Mouse (Mus musculus): ENCODE measurements at regions not wholly inside any gene's neighbourhood (a gene's known extent, or its start where the extent isn't known, plus 50 kb on each side); places are given as distances from the start of the nearest gene placed in this dataset.
A peak's percentile ranks its signal among the peaks of the same experiment; 100 is the strongest.

DNA sequence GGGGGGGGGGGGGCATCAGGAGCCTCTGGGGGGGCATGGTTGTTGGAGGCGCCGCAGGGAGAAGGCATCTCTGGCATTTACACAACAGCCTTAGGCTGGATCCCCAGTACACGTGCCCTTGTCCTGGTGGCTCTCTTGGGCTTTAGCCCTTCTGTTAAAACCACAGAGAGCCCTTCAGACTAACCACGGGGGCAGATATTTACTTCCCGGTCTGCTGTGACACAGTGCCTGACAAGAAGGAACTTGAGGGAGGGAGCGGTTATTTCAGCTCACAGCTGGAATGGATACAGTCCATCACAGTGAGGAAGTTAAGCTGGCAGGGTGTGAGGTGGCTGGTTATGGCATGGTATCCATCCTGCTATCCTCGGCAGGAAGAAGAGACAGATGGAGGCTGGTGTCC, 71.0 kb upstream of the Gm11733 start:
- no peak overlapping the region for H3K4me2 ChIP-seq
- WGBS (ENCODE audit: insufficient replicate concordance): 11% methylated on average over 7 of the region's 7 CpGs
- H3K9me3 ChIP-seq (replicated peaks): no peaks in the 10 kb centered on the region
- peaks cover 92% of the 10 kb centered on the region for H3K27me3 ChIP-seq
- no peak overlapping the region for H3K27ac ChIP-seq (replicated peaks)
- H3K4me1 ChIP-seq (replicated peaks): peaks cover 26% of the 10 kb centered on the region
- no peaks in the 10 kb centered on the region for H3K36me3 ChIP-seq (replicated peaks)
- H3K4me3 ChIP-seq (replicated peaks): no peak overlapping the region
- H3K9ac ChIP-seq: no peak overlapping the region
- no peak for ATAC-seq (ENCODE audit: insufficient read depth)

DNA sequence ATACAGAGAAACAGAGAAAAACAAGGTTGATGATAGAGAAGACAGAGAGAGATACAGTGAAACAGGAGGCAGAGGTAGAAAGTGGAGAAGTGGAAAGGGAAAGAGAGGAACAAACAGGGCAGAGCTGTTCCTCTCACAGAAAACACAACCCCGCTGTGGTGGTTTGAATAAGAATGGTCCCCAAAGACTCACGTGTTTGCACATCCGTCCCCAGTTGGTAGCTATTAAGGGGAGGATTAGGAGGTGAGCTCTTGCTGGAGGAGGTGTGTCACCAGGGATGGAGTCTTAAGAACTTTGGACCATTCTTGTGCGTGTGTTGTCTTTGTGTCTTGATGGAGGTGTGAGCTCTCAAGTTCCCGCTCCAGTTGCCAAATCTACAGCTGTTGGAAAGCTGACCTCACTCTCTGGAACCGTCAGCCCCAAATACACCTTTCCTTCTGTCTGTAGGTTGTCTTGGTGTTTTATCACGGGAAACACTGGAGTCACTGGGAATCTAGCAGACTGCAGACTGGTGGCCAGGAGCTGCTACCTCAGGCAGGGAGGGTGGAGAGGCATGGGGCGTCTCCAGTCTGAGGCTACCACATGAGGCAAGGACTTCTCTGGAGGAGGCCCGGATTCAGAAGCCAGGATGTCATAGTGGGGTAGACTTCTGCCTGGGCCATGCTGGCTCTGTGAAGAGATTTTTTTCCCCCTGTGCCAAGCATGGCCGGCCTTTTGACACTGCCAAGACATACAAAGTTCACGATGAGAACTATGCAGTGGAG, 70.0 kb upstream of the Gm11733 start:
- ATAC-seq (ENCODE audit: insufficient read depth): no peak
- 12% methylated on average over 11 of the region's 11 CpGs for WGBS (ENCODE audit: insufficient replicate concordance)
- Histone ChIP-seq H3K9ac (no peak overlapping the region), H3K27ac (replicated peaks) (no peak overlapping the region), H3K4me1 (replicated peaks) (peaks cover 21% of the 10 kb centered on the region), H3K4me3 (replicated peaks) (no peak overlapping the region), H3K36me3 (replicated peaks) (no peaks in the 10 kb centered on the region), H3K9me3 (replicated peaks) (no peaks in the 10 kb centered on the region), H3K4me2 (no peak overlapping the region), H3K27me3 (peaks cover 82% of the 10 kb centered on the region)

DNA sequence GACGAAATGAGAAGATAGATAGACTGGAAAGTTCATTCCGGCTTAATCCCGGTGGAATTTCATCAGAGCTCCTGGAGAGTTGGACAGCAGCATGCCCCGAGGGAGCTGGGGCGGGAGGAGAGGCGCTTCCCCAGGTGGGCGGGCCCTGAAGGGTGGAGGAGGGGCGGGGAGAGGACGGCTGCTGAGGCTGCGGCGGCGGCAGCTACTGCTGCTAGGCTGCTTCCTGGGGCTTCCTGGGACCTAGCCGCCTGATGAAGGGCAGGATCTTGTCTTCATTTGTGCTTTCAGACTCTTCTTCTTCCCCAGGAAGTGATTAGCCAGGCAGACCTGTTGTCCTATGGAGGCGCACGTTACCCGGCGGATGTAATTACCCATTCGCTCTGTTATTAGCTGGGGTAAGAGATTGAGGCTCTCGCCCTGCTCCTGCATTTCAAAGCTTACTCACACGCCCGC, 69.3 kb upstream of the Gm11733 start:
- Histone ChIP-seq H3K4me3 (replicated peaks) (peak overlapping the region; percentile 14), H3K4me2 (peak overlapping the region; percentile 50), H3K27me3 (peaks cover 74% of the 10 kb centered on the region), H3K9ac (no peak overlapping the region), H3K9me3 (replicated peaks) (no peaks in the 10 kb centered on the region), H3K4me1 (replicated peaks) (peaks cover 21% of the 10 kb centered on the region), H3K27ac (replicated peaks) (no peak overlapping the region), H3K36me3 (replicated peaks) (no peaks in the 10 kb centered on the region)
- under 1% methylated on average over 20 of the region's 21 CpGs for WGBS (ENCODE audit: insufficient replicate concordance)
- no peak for ATAC-seq (ENCODE audit: insufficient read depth)

DNA sequence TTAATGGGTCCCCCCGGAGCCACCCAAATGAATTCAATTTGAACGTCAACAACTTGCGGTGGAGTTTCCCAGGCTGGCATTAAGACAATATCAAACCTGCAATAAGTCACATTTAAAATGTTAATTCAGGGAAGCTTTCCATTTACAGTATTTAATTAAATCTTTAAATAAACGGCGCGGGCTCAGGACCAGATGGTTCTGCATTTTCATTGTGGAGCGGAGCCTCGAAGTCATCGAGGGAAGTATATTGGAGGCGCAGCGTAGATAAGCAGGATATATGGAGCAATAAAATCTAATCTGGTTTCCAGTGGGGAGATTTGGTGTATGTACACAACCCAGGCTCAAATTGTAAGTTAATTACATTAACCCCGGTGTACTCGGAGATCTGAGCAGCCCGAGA, 68.7 kb upstream of the Gm11733 start:
- WGBS (ENCODE audit: insufficient replicate concordance): 5% methylated on average over 14 of the region's 14 CpGs
- Histone ChIP-seq H3K27me3 (peaks cover 68% of the 10 kb centered on the region), H3K4me3 (replicated peaks) (no peak overlapping the region)

DNA sequence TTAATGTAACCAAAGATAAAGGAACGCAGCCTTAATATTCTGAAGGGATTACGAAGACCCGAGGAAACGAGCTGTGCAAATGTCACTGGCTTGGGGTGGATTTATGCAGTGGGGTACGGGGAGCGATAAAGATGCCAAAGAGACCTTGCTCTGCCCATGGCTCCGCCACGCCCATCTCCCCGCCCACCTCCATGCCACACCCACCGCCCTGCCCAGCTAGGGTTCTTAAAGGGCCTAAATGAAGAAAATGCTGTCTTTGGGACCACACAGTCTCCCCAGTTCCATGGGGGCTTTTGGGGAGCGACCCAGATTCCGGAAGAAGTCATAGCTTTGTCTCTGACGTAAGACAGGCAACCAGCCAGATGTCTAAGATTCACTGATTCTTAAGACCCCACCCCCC, 68.2 kb upstream of the Gm11733 start:
- H3K27ac ChIP-seq (replicated peaks): no peak overlapping the region
- 7% methylated on average over 13 of the region's 13 CpGs for WGBS (ENCODE audit: insufficient replicate concordance)
- no peak overlapping the region for H3K4me3 ChIP-seq (replicated peaks)
- no peak overlapping the region for H3K9ac ChIP-seq
- no peaks in the 10 kb centered on the region for H3K9me3 ChIP-seq (replicated peaks)
- H3K4me2 ChIP-seq: no peak overlapping the region
- no peaks in the 10 kb centered on the region for H3K36me3 ChIP-seq (replicated peaks)
- H3K27me3 ChIP-seq: peaks cover 63% of the 10 kb centered on the region
- peaks cover 21% of the 10 kb centered on the region for H3K4me1 ChIP-seq (replicated peaks)
- no peak for ATAC-seq (ENCODE audit: insufficient read depth)

More for the DNA sequence above, 68.7 kb upstream of the Gm11733 start:
- Histone ChIP-seq H3K4me1 (replicated peaks) (peaks cover 21% of the 10 kb centered on the region), H3K9me3 (replicated peaks) (no peaks in the 10 kb centered on the region), H3K27ac (replicated peaks) (no peak overlapping the region), H3K4me2 (no peak overlapping the region), H3K9ac (no peak overlapping the region), H3K36me3 (replicated peaks) (no peaks in the 10 kb centered on the region)
- no peak for ATAC-seq (ENCODE audit: insufficient read depth)

DNA sequence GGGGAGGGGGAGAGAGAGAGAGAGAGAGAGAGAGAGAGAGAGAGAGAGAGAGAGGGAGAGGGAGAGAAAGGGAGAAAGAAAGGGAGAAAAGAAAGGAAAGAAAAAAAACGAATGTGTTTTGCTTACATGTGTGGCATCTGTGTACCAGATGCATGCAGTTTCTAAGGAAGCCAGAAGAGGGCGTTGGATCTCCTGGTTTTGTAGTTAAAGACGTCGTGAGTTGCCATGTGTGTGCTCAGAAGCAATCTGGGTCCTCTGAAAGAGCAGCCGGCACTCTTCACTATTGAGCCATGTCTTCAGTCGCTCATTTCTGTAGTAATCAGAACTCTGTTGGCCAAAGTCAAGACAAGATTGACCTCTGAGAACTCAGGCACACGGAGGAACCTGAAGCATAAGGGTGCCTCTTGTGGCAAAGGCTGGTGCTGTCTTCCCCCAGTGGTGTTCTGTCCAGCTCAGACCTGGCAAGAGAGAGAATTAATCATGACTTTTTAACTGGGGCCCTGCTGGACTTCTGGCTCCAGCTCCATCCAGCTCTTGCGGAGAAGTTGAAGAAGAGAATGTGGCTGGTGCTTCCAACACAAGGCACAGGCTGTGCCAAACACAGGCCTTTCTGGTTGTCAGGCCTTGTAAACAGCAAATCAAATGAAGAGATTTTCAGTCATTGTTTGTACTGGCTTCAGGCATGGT, 67.0 kb upstream of the Gm11733 start:
- H3K4me3 ChIP-seq (replicated peaks): no peak overlapping the region
- peaks cover 60% of the 10 kb centered on the region for H3K27me3 ChIP-seq
- H3K4me2 ChIP-seq: no peak overlapping the region
- H3K9me3 ChIP-seq (replicated peaks): no peaks in the 10 kb centered on the region
- peaks cover 21% of the 10 kb centered on the region for H3K4me1 ChIP-seq (replicated peaks)
- ATAC-seq (ENCODE audit: insufficient read depth): no peak
- no peaks in the 10 kb centered on the region for H3K36me3 ChIP-seq (replicated peaks)
- WGBS (ENCODE audit: insufficient replicate concordance): 42% methylated on average over 8 of the region's 8 CpGs
- no peak overlapping the region for H3K9ac ChIP-seq
- no peak overlapping the region for H3K27ac ChIP-seq (replicated peaks)

DNA sequence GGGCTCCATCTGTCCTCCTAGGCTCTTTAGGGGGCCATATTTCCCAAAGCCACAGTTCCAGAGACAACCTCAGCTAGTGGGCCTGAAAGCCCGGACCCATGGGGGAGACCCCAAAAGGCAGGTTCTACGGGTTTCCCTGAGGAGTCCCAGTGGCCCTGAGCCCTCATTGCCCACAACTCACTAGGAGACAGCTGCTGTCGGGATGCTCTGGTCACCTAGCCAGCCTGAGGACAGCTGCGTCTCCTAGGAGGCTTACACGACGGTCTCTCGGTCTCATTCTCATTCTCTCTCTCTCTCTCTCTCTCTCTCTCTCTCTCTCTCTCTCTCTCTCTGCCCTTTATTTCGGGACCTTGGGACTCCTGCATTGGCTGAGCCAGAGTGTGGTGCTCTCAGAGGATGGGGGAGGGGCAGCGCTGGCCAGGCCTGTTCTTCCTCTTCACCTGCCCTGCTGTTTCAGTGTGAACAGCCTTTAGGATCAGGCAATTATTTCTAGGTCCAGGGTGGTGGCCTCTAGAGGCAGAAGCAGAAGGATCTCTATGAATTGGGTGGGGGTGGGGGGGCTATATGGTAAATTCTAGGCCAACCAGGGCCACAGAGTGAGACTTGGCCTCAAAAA, 66.1 kb upstream of the Gm11733 start:
- no peak overlapping the region for H3K4me3 ChIP-seq (replicated peaks)
- no peak for ATAC-seq (ENCODE audit: insufficient read depth)
- peaks cover 51% of the 10 kb centered on the region for H3K27me3 ChIP-seq
- no peak overlapping the region for H3K27ac ChIP-seq (replicated peaks)
- no peaks in the 10 kb centered on the region for H3K36me3 ChIP-seq (replicated peaks)
- 58% methylated on average over 9 of the region's 9 CpGs for WGBS (ENCODE audit: insufficient replicate concordance)
- peaks cover 21% of the 10 kb centered on the region for H3K4me1 ChIP-seq (replicated peaks)
- H3K9ac ChIP-seq: no peak overlapping the region
- no peak overlapping the region for H3K4me2 ChIP-seq
- H3K9me3 ChIP-seq (replicated peaks): no peaks in the 10 kb centered on the region

DNA sequence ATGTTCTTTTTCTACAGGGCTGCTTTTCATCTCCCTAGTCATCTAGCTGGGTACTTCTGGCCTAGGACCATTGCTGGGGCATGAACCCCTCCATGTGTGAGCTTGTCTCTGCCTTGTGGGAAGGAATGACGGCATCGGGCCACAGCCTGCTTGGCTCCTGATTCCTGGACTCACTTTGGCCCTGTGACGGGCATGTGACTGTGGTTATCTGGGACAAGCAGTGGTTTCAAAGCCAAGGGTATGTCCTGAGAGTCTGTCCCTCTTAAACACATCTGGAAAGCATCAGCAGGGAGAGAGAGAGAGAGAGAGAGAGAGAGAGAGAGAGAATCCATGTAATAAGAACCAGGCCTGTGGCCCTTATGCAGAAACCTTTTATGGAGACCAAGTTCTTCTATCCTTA, 65.2 kb upstream of the Gm11733 start:
- 58% methylated on average over 3 of the region's 3 CpGs for WGBS (ENCODE audit: insufficient replicate concordance)
- Histone ChIP-seq H3K27me3 (peaks cover 42% of the 10 kb centered on the region), H3K4me2 (no peak overlapping the region), H3K4me1 (replicated peaks) (peaks cover 21% of the 10 kb centered on the region), H3K36me3 (replicated peaks) (no peaks in the 10 kb centered on the region), H3K4me3 (replicated peaks) (no peak overlapping the region), H3K9me3 (replicated peaks) (no peaks in the 10 kb centered on the region), H3K27ac (replicated peaks) (no peak overlapping the region), H3K9ac (no peak overlapping the region)
- no peak for ATAC-seq (ENCODE audit: insufficient read depth)

DNA sequence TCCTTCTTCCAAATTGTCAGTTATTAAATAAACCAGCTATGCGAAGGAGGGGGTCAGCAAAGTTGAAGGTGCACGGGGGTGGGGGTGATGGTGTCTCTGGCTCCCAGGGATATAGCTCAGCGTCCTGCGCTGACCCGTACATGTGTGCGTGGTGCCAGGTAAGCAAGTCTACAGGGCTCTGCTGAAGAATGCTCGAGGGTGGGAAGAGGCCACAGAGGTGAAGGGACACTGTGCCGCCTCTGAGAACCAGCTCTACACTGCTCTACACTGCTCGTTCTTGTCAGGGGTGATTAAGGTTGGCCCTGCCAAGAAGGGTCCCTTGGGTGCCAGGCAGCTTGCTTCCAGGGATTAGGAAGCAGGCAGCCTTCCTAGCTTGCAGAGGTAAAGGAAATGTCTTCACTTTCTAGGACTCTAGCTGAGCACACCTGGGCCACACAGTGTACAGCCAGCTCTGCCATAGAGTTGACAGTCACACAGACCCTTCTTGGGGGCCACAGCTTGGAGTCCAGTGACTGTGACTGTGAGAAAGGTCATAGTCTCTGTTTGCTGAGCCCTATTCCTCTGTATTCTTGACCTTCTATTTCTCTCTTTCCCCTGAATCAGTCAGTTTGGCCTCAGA, 64.7 kb upstream of the Gm11733 start:
- H3K36me3 ChIP-seq (replicated peaks): no peaks in the 10 kb centered on the region
- no peak for ATAC-seq (ENCODE audit: insufficient read depth)
- WGBS (ENCODE audit: insufficient replicate concordance): 64% methylated on average over 9 of the region's 9 CpGs
- H3K27me3 ChIP-seq: peaks cover 37% of the 10 kb centered on the region
- H3K4me3 ChIP-seq (replicated peaks): no peak overlapping the region
- H3K4me2 ChIP-seq: no peak overlapping the region
- no peak overlapping the region for H3K9ac ChIP-seq
- no peak overlapping the region for H3K27ac ChIP-seq (replicated peaks)
- H3K4me1 ChIP-seq (replicated peaks): peaks cover 18% of the 10 kb centered on the region
- no peaks in the 10 kb centered on the region for H3K9me3 ChIP-seq (replicated peaks)

DNA sequence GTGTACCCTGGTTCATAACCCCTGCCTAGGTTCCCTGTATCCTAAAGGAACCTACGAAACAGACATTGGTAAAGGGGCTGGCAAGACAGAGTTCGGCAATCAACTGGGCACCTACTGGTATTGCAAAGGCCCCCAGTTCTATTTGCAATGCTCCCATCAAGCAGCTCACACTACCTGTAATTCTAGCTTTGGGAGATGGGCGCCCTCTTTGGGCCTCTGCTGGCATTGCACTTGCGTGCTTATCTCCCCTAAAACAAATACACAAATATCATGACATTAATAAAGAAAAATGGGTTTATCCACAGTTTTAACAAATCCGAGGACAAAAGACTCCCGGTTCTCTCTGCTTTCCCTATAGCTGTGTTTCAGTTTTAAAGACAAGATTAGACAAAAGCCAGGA, 61.5 kb upstream of the Gm11733 start:
- Histone ChIP-seq H3K27me3 (peaks cover 12% of the 10 kb centered on the region; the same call in 1 of the 2 replicates), H3K4me2 (no peak overlapping the region), H3K27ac (replicated peaks) (no peak overlapping the region), H3K36me3 (replicated peaks) (no peaks in the 10 kb centered on the region), H3K4me3 (replicated peaks) (no peak overlapping the region), H3K9ac (no peak overlapping the region), H3K9me3 (replicated peaks) (no peaks in the 10 kb centered on the region), H3K4me1 (replicated peaks) (no peaks in the 10 kb centered on the region)
- no peak for ATAC-seq (ENCODE audit: insufficient read depth)
- 67% methylated on average over 6 of the region's 6 CpGs for WGBS (ENCODE audit: insufficient replicate concordance)

DNA sequence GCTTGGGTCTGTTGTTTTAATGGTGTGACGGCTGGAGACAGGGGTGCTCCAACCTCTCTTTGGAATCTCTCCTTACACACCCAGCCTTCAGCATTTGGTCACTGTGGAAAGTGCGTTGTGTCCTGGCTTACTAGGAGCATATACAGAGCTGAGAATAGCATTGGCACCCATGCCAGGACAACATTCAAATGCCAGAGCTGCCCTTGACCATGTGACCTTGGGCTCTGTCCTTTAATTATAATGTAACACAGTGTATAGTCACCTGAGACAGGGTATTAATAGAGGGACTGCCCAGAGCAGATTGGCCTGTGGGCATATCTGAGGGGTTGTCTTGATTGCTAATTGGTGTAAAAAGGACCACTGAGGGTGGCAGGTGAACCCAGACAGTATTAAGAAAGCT, 60.7 kb upstream of the Gm11733 start:
- no peaks in the 10 kb centered on the region for H3K9me3 ChIP-seq (replicated peaks)
- no peak overlapping the region for H3K9ac ChIP-seq
- H3K4me2 ChIP-seq: no peak overlapping the region
- 66% methylated on average over 2 of the region's 2 CpGs for WGBS (ENCODE audit: insufficient replicate concordance)
- no peak overlapping the region for H3K4me3 ChIP-seq (replicated peaks)
- H3K27ac ChIP-seq (replicated peaks): no peak overlapping the region
- H3K36me3 ChIP-seq (replicated peaks): no peaks in the 10 kb centered on the region
- peaks cover 9% of the 10 kb centered on the region; the same call in 1 of the 2 replicates for H3K27me3 ChIP-seq
- ATAC-seq (ENCODE audit: insufficient read depth): no peak
- no peaks in the 10 kb centered on the region for H3K4me1 ChIP-seq (replicated peaks)
